Mouse (Mus musculus): ENCODE measurements around the gene Gnas. TPM values are rescaled to one million over a fixed set of nuclear protein-coding genes. Genes with fewer than 3 reads are reported as not detected.

Gnas gene
- polyA plus RNA-seq, 1 experiment: 2,178 TPM

- no peak for TF ChIP-seq CTCF (IDR thresholded peaks at IDR 0.05; ENCODE audit: borderline replicate concordance, extremely low read depth, insufficient read depth, insufficient read length)
- no peak for TF ChIP-seq POLR2A (IDR thresholded peaks at IDR 0.05; ENCODE audit: borderline replicate concordance, extremely low read depth, insufficient read depth, insufficient read length, poor library complexity, severe bottlenecking)
- no peak for DNase-seq (ENCODE audit: low read depth)
Measured at GRCm38 (mm10) chr2:174273131-174273530, 11.0 kb upstream of the Gnas start.

- TF ChIP-seq POLR2A (IDR thresholded peaks at IDR 0.05; ENCODE audit: borderline replicate concordance, extremely low read depth, insufficient read depth, insufficient read length, poor library complexity, severe bottlenecking) (no peak), CTCF (IDR thresholded peaks at IDR 0.05; ENCODE audit: borderline replicate concordance, extremely low read depth, insufficient read depth, insufficient read length) (no peak)
- DNase-seq (ENCODE audit: low read depth): no peak
Measured at GRCm38 (mm10) chr2:174273961-174274360, 10.2 kb upstream of the Gnas start.

- DNase-seq (ENCODE audit: low read depth): no peak
- TF ChIP-seq POLR2A (IDR thresholded peaks at IDR 0.05; ENCODE audit: borderline replicate concordance, extremely low read depth, insufficient read depth, insufficient read length, poor library complexity, severe bottlenecking): no peak
- TF ChIP-seq CTCF (IDR thresholded peaks at IDR 0.05; ENCODE audit: borderline replicate concordance, extremely low read depth, insufficient read depth, insufficient read length): no peak
Measured at GRCm38 (mm10) chr2:174279771-174280170, 4.3 kb upstream of the Gnas start.

- TF ChIP-seq POLR2A (IDR thresholded peaks at IDR 0.05; ENCODE audit: borderline replicate concordance, extremely low read depth, insufficient read depth, insufficient read length, poor library complexity, severe bottlenecking): no peak
- TF ChIP-seq CTCF (IDR thresholded peaks at IDR 0.05; ENCODE audit: borderline replicate concordance, extremely low read depth, insufficient read depth, insufficient read length): no peak
- DNase-seq (ENCODE audit: low read depth): no peak
Measured at GRCm38 (mm10) chr2:174283341-174283740, 779 bp upstream of the Gnas start.

GRCm38 (mm10) chr2:174284807-174285457, 812 bp downstream of the Gnas start:
- TF ChIP-seq CTCF (IDR thresholded peaks at IDR 0.05; ENCODE audit: borderline replicate concordance, extremely low read depth, insufficient read depth, insufficient read length): no peak
- TF ChIP-seq POLR2A (IDR thresholded peaks at IDR 0.05; ENCODE audit: borderline replicate concordance, extremely low read depth, insufficient read depth, insufficient read length, poor library complexity, severe bottlenecking): no peak
- DNase-seq (ENCODE audit: low read depth): no peak

- no peak for TF ChIP-seq CTCF (IDR thresholded peaks at IDR 0.05; ENCODE audit: borderline replicate concordance, extremely low read depth, insufficient read depth, insufficient read length)
- TF ChIP-seq POLR2A (IDR thresholded peaks at IDR 0.05; ENCODE audit: borderline replicate concordance, extremely low read depth, insufficient read depth, insufficient read length, poor library complexity, severe bottlenecking): no peak
- DNase-seq (ENCODE audit: low read depth): no peak
Measured at GRCm38 (mm10) chr2:174285921-174286470, 1.9 kb downstream of the Gnas start.

- DNase-seq (ENCODE audit: low read depth): no peak
- no peak for TF ChIP-seq CTCF (IDR thresholded peaks at IDR 0.05; ENCODE audit: borderline replicate concordance, extremely low read depth, insufficient read depth, insufficient read length)
- no peak for TF ChIP-seq POLR2A (IDR thresholded peaks at IDR 0.05; ENCODE audit: borderline replicate concordance, extremely low read depth, insufficient read depth, insufficient read length, poor library complexity, severe bottlenecking)
Measured at GRCm38 (mm10) chr2:174287921-174288320, 3.8 kb downstream of the Gnas start.

GRCm38 (mm10) chr2:174288673-174289430, 4.7 kb downstream of the Gnas start:
- TF ChIP-seq CTCF (IDR thresholded peaks at IDR 0.05; ENCODE audit: borderline replicate concordance, extremely low read depth, insufficient read depth, insufficient read length) (no peak), POLR2A (IDR thresholded peaks at IDR 0.05; ENCODE audit: borderline replicate concordance, extremely low read depth, insufficient read depth, insufficient read length, poor library complexity, severe bottlenecking) (no peak)
- no peak for DNase-seq (ENCODE audit: low read depth)

- TF ChIP-seq CTCF (IDR thresholded peaks at IDR 0.05; ENCODE audit: borderline replicate concordance, extremely low read depth, insufficient read depth, insufficient read length): no peak
- no peak for TF ChIP-seq POLR2A (IDR thresholded peaks at IDR 0.05; ENCODE audit: borderline replicate concordance, extremely low read depth, insufficient read depth, insufficient read length, poor library complexity, severe bottlenecking)
- no peak for DNase-seq (ENCODE audit: low read depth)
Measured at GRCm38 (mm10) chr2:174291029-174291661, 7.0 kb downstream of the Gnas start.

GRCm38 (mm10) chr2:174291662-174292030, 7.5 kb downstream of the Gnas start:
- TF ChIP-seq CTCF (IDR thresholded peaks at IDR 0.05; ENCODE audit: borderline replicate concordance, extremely low read depth, insufficient read depth, insufficient read length) (no peak), POLR2A (IDR thresholded peaks at IDR 0.05; ENCODE audit: borderline replicate concordance, extremely low read depth, insufficient read depth, insufficient read length, poor library complexity, severe bottlenecking) (no peak)
- peak; percentile 61 for DNase-seq (ENCODE audit: low read depth)

GRCm38 (mm10) chr2:174294457-174294856, 10.3 kb downstream of the Gnas start:
- peak; percentile 72 for DNase-seq (ENCODE audit: low read depth)
- TF ChIP-seq POLR2A (IDR thresholded peaks at IDR 0.05; ENCODE audit: borderline replicate concordance, extremely low read depth, insufficient read depth, insufficient read length, poor library complexity, severe bottlenecking): no peak
- TF ChIP-seq CTCF (IDR thresholded peaks at IDR 0.05; ENCODE audit: borderline replicate concordance, extremely low read depth, insufficient read depth, insufficient read length): no peak
